Mouse (Mus musculus) C2C12 (cell line): ENCODE results near the gene A3galt2.

Source experiments
- CEBPB ChIP-seq: IDR thresholded peaks from one replicate; pipeline ENCODE4 v1.6.1; 2011; ENCODE audit warnings: low read depth, mild to moderate bottlenecking, control low read depth, moderate library complexity
- CTCF ChIP-seq: IDR thresholded peaks from one replicate; pipeline ENCODE4 v1.5.1; 2011; ENCODE audit not compliant: control insufficient read depth, insufficient read depth, insufficient read length
- FOSL1 ChIP-seq: IDR thresholded peaks from one replicate; pipeline ENCODE4 v1.8.0; 2011; ENCODE audit warnings: mild to moderate bottlenecking, low read length; ENCODE audit not compliant: poor library complexity, insufficient read depth, severe bottlenecking
- MAX ChIP-seq: IDR thresholded peaks from one replicate; pipeline ENCODE4 v1.6.1; 2011; ENCODE audit warnings: mild to moderate bottlenecking, control low read depth
- MYOD1 ChIP-seq: IDR thresholded peaks from one replicate; pipeline ENCODE4 v1.6.1; 2011; ENCODE audit warnings: low read depth; ENCODE audit not compliant: control insufficient read depth, insufficient read length
- MYOG ChIP-seq: IDR thresholded peaks from one replicate; pipeline ENCODE4 v1.6.1; 2011; ENCODE audit not compliant: control insufficient read depth, insufficient read length; ENCODE audit errors: extremely low read depth
- USF1 ChIP-seq: IDR thresholded peaks from one replicate; pipeline ENCODE4 v1.6.1; 2011; ENCODE audit warnings: low read depth, mild to moderate bottlenecking, control low read depth, moderate library complexity

- TF ChIP-seq CTCF (no peak), USF1 (no peak), MYOD1 (no peak), CEBPB (no peak), MYOG (no peak), MAX (no peak), FOSL1 (no peak)
These were observed 19.3 kb downstream of the A3galt2 start for GRCm38 (mm10) chr4:128774467-128774866.
